Mouse (Mus musculus) lung, adult 2 months (tissue): ENCODE measurements around the gene 6330409D20Rik.

ENCODE experiments used
- CTCF ChIP-seq: fragments of 200-500 bp; IDR thresholded peaks from 2 replicates; pipeline ENCODE4 v1.5.1; 2011; ENCODE audit warnings: mild to moderate bottlenecking, low read length, control low read depth; ENCODE audit not compliant: insufficient read depth
- POLR2A ChIP-seq: fragments of 200-500 bp; IDR thresholded peaks from 2 replicates; pipeline ENCODE4 v1.6.1; 2011; ENCODE audit warnings: low read depth, mild to moderate bottlenecking, control low read depth, low read length, borderline replicate concordance; ENCODE audit errors: extremely low read depth

- no peak for TF ChIP-seq CTCF
- TF ChIP-seq POLR2A: no peak
Observed at GRCm38 (mm10) chr2:32781710-32782109, 40.9 kb upstream of the 6330409D20Rik start.
